In genomic region chr8:57321898-57322895, GRCm38 (mm10) we compare ENCODE assay signal across 10 mouse cellular contexts. TPM values are rescaled to one million over a fixed set of nuclear protein-coding genes. Genes with fewer than 3 reads are reported as not detected.
DNase-seq lines count a peak whose midpoint lies in the region; ATAC-seq and TF ChIP-seq lines count a peak whose summit lies in the region.
"Had no signal": no experiment of that assay in that cellular context is flagged by ENCODE, and none has a peak within 500 bp of the region (broad histone marks: within the 10 kb centered on the region; RNA-seq: fewer than 3 reads in every experiment).

No protein-coding gene starts in this region.

- intact Hi-C loops in gastrocnemius, adult 2 months (cut with DNase I): no loop called here
- intact Hi-C loops in gastrocnemius, postnatal 14 days (cut with DNase I; ENCODE audit: low total_unique reads): no loop called here
- intact Hi-C loops in gastrocnemius, postnatal 36 days (cut with DNase I): no loop called here

- peak; percentile 32 for ATAC-seq in forebrain, embryonic 11.5 days (replicated peaks; ENCODE audit: low FRiP score)
- ATAC-seq in hindbrain, embryonic 16.5 days: 0 out of 2 replicates have a peak, but pooled peaks have one; percentile 43
- ATAC-seq in midbrain, embryonic 16.5 days: peak; percentile 23; the same call in 1 of the 2 replicates

- H3K4me2 ChIP-seq in forebrain, embryonic 11.5 days (ENCODE audit: low read depth, low read length, severe bottlenecking): peak overlapping the region; percentile 66
- peak overlapping the region; percentile 54 for H3K4me2 ChIP-seq in hindbrain, embryonic 16.5 days (ENCODE audit: low read length)
- peak overlapping the region; percentile 43 for H3K4me2 ChIP-seq in midbrain, embryonic 16.5 days (ENCODE audit: low read length)

- DNase-seq in gastrocnemius, adult 2 months: peak; percentile 32
- no peak for DNase-seq in gastrocnemius, postnatal 14 days
- DNase-seq in forebrain, embryonic 11.5 days (ENCODE audit: low spot score): peak; percentile 69
- no peak for DNase-seq in cerebellum, adult 2 months
- no peak for DNase-seq in layer of hippocampus, adult 8-10 months (ENCODE audit: low spot score in 2 of 2)
- no peak for DNase-seq in gastrocnemius, postnatal 36 days
- DNase-seq: cerebellum, postnatal 14 days had no signal

- H3K9ac ChIP-seq in forebrain, embryonic 11.5 days (ENCODE audit: low read length): no peak overlapping the region
- no peak overlapping the region for H3K9ac ChIP-seq in hindbrain, embryonic 16.5 days (ENCODE audit: low read depth, low read length)
- H3K9ac ChIP-seq in midbrain, embryonic 16.5 days (ENCODE audit: low read depth, low read length): no peak overlapping the region

- peaks cover 10% of the 10 kb centered on the region for H3K4me1 ChIP-seq in forebrain, embryonic 11.5 days (replicated peaks; ENCODE audit: control insufficient read depth, insufficient read depth, low read length)
- peaks cover 13% of the 10 kb centered on the region for H3K4me1 ChIP-seq in hindbrain, embryonic 16.5 days (ENCODE audit: control insufficient read depth, insufficient read depth, low read depth, low read length)
- H3K4me1 ChIP-seq in midbrain, embryonic 16.5 days (ENCODE audit: control insufficient read depth, insufficient read depth, low read length): peaks cover 9% of the 10 kb centered on the region
- no peaks in the 10 kb centered on the region for H3K4me1 ChIP-seq in cerebellum, adult 2 months (ENCODE audit: control insufficient read depth, insufficient read depth, low read length)

- H3K4me3 ChIP-seq in gastrocnemius, adult 2 months: peak overlapping the region; percentile 73
- peak overlapping the region; percentile 32 for H3K4me3 ChIP-seq in forebrain, embryonic 11.5 days (ENCODE audit: low read depth, low read length)
- peak overlapping the region; percentile 29 for H3K4me3 ChIP-seq in hindbrain, embryonic 16.5 days (ENCODE audit: low read length)
- peak overlapping the region; percentile 24 for H3K4me3 ChIP-seq in midbrain, embryonic 16.5 days (ENCODE audit: low read depth, low read length)
- no peak overlapping the region for H3K4me3 ChIP-seq in cerebellum, adult 2 months (replicated peaks; ENCODE audit: insufficient read depth, low read depth, low read length)

- H3K27ac ChIP-seq in gastrocnemius, adult 2 months: no peak overlapping the region
- no peak overlapping the region for H3K27ac ChIP-seq in forebrain, embryonic 11.5 days (ENCODE audit: low read depth, low read length)
- H3K27ac ChIP-seq in hindbrain, embryonic 16.5 days (ENCODE audit: low read depth, low read length): no peak overlapping the region
- no peak overlapping the region for H3K27ac ChIP-seq in midbrain, embryonic 16.5 days (ENCODE audit: low read length)
- no peak overlapping the region for H3K27ac ChIP-seq in cerebellum, adult 2 months (ENCODE audit: insufficient read depth, low read length)

- no peaks in the 10 kb centered on the region for H3K36me3 ChIP-seq in forebrain, embryonic 11.5 days (ENCODE audit: control insufficient read depth, insufficient read depth, low read length)
- no peaks in the 10 kb centered on the region for H3K36me3 ChIP-seq in hindbrain, embryonic 16.5 days (ENCODE audit: control insufficient read depth, insufficient read depth, low read length)
- no peaks in the 10 kb centered on the region for H3K36me3 ChIP-seq in midbrain, embryonic 16.5 days (ENCODE audit: control insufficient read depth, insufficient read depth, low read length)

- H3K9me3 ChIP-seq in forebrain, embryonic 11.5 days (ENCODE audit: control insufficient read depth, low read length): no peaks in the 10 kb centered on the region
- no peaks in the 10 kb centered on the region for H3K9me3 ChIP-seq in hindbrain, embryonic 16.5 days (ENCODE audit: control insufficient read depth, low read length)
- no peaks in the 10 kb centered on the region for H3K9me3 ChIP-seq in midbrain, embryonic 16.5 days (replicated peaks; ENCODE audit: control insufficient read depth, low read length, poor library complexity, severe bottlenecking)

- under 1% methylated on average over 63 of the region's 64 CpGs for WGBS in forebrain, embryonic 11.5 days
- WGBS in hindbrain, embryonic 16.5 days: under 1% methylated on average over 57 of the region's 64 CpGs
- WGBS in midbrain, embryonic 16.5 days: under 1% methylated on average over 63 of the region's 64 CpGs
- WGBS in cerebellum, adult 2 months: 2% methylated on average over 62 of the region's 64 CpGs

- TF ChIP-seq POLR2A in cerebellum, adult 2 months (IDR thresholded peaks at IDR 0.05; ENCODE audit: borderline replicate concordance, insufficient read depth, low read length): no peak

- TF ChIP-seq CTCF in gastrocnemius, adult 2 months (IDR thresholded peaks at IDR 0.05): no peak
- TF ChIP-seq CTCF in cerebellum, adult 2 months (IDR thresholded peaks at IDR 0.05; ENCODE audit: borderline replicate concordance, insufficient read depth, low read depth, low read length): no peak

- peaks cover 93% of the 10 kb centered on the region for H3K27me3 ChIP-seq in forebrain, embryonic 11.5 days (ENCODE audit: control insufficient read depth, insufficient read depth, low read length)
- H3K27me3 ChIP-seq in hindbrain, embryonic 16.5 days (replicated peaks; ENCODE audit: control insufficient read depth, insufficient read depth, low read length): peaks cover 65% of the 10 kb centered on the region
- H3K27me3 ChIP-seq in midbrain, embryonic 16.5 days (ENCODE audit: control insufficient read depth, insufficient read depth, low read depth, low read length): peaks cover 47% of the 10 kb centered on the region
- peaks cover 15% of the 10 kb centered on the region; the same call in 1 of the 2 replicates for H3K27me3 ChIP-seq in cerebellum, adult 2 months (ENCODE audit: control insufficient read depth, insufficient read depth, low read length)

RNA-seq across cellular contexts. Expression of gene Hand2, which starts 1.4 kb away (rescaled TPM):
- total RNA-seq in gastrocnemius, adult 2 months (2021): under 1 TPM in 1 of 2 experiments, not detected in 1; 0.08 TPM
- under 1 TPM; 0.29 to 0.47 TPM for total RNA-seq in gastrocnemius, postnatal 14 days (2021)
- not detected in 2 replicates for polyA plus RNA-seq in forebrain, embryonic 11.5 days (2014; fragmentation: Nextera tagmentation; extraction: Ambion mirVana)
- polyA plus RNA-seq in hindbrain, embryonic 16.5 days (2015; fragmentation: Nextera tagmentation; extraction: Ambion mirVana): not detected in 2 replicates
- polyA plus RNA-seq in midbrain, embryonic 16.5 days (2015; fragmentation: Nextera tagmentation; extraction: Ambion mirVana): not detected in 2 replicates
- not detected in 2 replicates for polyA plus RNA-seq in cerebellum, adult 2 months (2012; rRNA removed)
- total RNA-seq in layer of hippocampus, adult 8-10 months (2022): not detected
- total RNA-seq in gastrocnemius, postnatal 36 days (2021): not detected
- total RNA-seq: neutrophil, adult 5-6 weeks had no signal

Comparison
In these comparisons a context has a peak if more than half of its experiments do, and no peak if none do; other contexts are left out.
1. DNase-seq: peak in gastrocnemius, adult 2 months (single experiment) and forebrain, embryonic 11.5 days (single experiment); none in gastrocnemius, postnatal 14 days (single experiment), cerebellum, adult 2 months (0 of 2), layer of hippocampus, adult 8-10 months (0 of 2) and gastrocnemius, postnatal 36 days (0 of 2).
2. Peak in every context shown above with its lines, with median percentiles within 50 percentile points of each other: ATAC-seq and H3K4me2 ChIP-seq.